Mouse (Mus musculus) subcutaneous adipose tissue, adult 2 months (tissue): Measurements from ENCODE around the gene Dio1. TPM values are rescaled to one million over a fixed set of nuclear protein-coding genes. Genes with fewer than 3 reads are reported as not detected.

Source experiments
- polyA plus RNA-seq: library from polyadenylated mRNA; depleted of rRNA; stranded (reverse); fragments of >200 nt; gene quantifications from 2 replicates; pipeline ENCODE4 v1.2.3, GENCODE M21; 2012; ENCODE audit warnings: low replicate concordance; rRNA removed

The Dio1 gene
- 1.9 TPM in 1 of 2 replicates, not detected in the other for polyA plus RNA-seq

DNA sequence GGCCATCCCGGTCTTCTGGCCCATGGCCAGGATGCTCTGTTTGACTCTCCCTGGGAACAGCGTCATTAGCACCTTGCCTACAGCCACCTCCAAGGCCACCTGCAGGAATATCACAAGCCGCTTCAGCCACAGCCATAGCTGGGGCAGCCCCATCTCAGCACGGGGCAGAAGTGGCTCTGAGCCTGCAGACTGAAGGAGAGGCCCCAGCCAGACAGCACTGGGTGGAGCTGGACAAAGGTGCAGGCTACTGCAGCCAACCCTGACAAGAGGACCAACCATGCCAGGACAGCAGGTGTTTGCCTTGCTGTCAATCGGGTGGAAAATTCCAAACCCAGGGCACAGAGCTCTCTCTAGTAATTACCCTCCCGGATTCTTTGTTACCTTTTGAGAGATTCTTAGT is at the start of gene Dio1:
Dio1 (minus strand) TSS at position 204 of the 400 bp plus-strand sequence.

DNA sequence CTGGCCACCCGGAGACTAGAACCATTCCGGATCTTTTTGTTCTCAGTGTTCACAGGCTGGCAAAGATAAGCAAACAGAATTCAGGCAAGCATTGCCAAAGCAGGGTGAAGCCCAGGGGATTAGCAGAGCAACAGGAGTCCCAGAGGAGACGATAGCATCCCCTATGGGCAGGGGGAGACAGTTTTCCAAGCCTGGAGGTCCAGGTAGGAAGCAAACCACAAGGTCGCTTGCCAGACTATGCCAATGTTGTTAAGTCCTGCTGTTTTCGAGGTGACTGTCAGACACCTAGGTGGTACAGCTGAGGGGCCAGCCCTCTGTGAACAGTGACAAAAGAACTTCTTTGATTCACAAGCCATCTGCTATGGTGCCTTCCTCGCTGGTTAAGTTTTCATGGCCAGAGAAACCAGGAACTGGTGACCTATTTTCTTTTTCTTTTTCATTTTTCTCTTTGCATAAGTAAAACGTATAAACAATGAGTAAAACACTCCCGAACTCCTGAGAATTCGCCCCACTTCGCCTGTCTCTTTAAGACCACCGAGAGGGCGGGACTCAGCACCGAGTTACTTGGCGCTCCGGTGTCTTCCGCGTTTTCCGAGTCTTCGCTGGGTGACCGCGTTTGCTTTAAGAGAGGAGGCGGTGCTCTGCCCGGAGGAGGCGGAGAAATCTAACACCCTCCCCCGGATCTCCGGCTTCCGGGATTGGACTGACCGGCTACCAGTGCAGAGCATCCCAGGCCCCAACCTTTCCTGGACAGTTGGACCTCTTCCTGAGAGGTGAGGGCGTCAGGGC is 6.9 kb upstream of the Dio1 start, which contains the start of gene Yipf1:
Yipf1 (plus strand) TSS at position 674 of the 789 bp plus-strand sequence.

GRCm38 (mm10) chr4:107253125-107254091 is 53.6 kb downstream of the Dio1 start, which contains the start of the genes Lrrc42 and Hspb11:
Lrrc42 (minus strand) TSS chr4:107253532.
Hspb11 (plus strand) TSS chr4:107253593.

Other genes with a start within 250 kb of the Dio1 start
- gene Mrpl37, start 240.3 kb downstream of the Dio1 start, polyA plus RNA-seq: 95.8 and 97.0 TPM in 2 replicates
- 15.4 and 16.7 TPM in 2 replicates for gene Cyb5rl, start 240.2 kb downstream of the Dio1 start, polyA plus RNA-seq
- 0.23 TPM in 1 of 2 replicates, not detected in the other for gene Cdcp2, start 210.3 kb downstream of the Dio1 start, polyA plus RNA-seq
- 289 and 327 TPM in 2 replicates for gene Tmem59, start 128.8 kb downstream of the Dio1 start, polyA plus RNA-seq
- 7.2 and 10.3 TPM in 2 replicates for gene Tceanc2, start 128.1 kb downstream of the Dio1 start, polyA plus RNA-seq
- 0.14 and 0.57 TPM in 2 replicates for gene Ldlrad1, start 98.0 kb downstream of the Dio1 start, polyA plus RNA-seq
- 9.7 and 23.8 TPM in 2 replicates for gene Lrrc42, start 53.6 kb downstream of the Dio1 start, polyA plus RNA-seq
- gene Hspb11, start 53.6 kb downstream of the Dio1 start, polyA plus RNA-seq: 4.3 and 5.1 TPM in 2 replicates
- gene Yipf1, start 7.2 kb upstream of the Dio1 start, polyA plus RNA-seq: 54.9 and 64.7 TPM in 2 replicates
- 28.2 and 29.9 TPM in 2 replicates for gene Ndc1, start 60.6 kb upstream of the Dio1 start, polyA plus RNA-seq
- gene Glis1, start 127.4 kb upstream of the Dio1 start, polyA plus RNA-seq: 0.44 and 1.5 TPM in 2 replicates